Mouse (Mus musculus) liver, embryonic 14 days (tissue): ENCODE measurements around the gene Calu. TPM values are rescaled to one million over a fixed set of nuclear protein-coding genes. Genes with fewer than 3 reads are reported as not detected.

Experiments
- polyA plus RNA-seq: library from polyadenylated mRNA; depleted of rRNA; stranded (reverse); fragments of >200 nt; gene quantifications from 2 replicates; pipeline ENCODE4 v1.2.3, GENCODE M21; 2012; rRNA removed

Calu gene
- 52.8 and 56.2 TPM in 2 replicates for polyA plus RNA-seq

GRCm38 (mm10) chr6:29347665-29348370 lies at the start of gene Calu:
Gene Calu (plus strand): TSS chr6:29348069.

GRCm38 (mm10) chr6:29318879-29319278 lies 29.0 kb upstream of the Calu start, which contains the start of gene Fam71f1:
Gene Fam71f1 (plus strand): TSS chr6:29319140.

DNA sequence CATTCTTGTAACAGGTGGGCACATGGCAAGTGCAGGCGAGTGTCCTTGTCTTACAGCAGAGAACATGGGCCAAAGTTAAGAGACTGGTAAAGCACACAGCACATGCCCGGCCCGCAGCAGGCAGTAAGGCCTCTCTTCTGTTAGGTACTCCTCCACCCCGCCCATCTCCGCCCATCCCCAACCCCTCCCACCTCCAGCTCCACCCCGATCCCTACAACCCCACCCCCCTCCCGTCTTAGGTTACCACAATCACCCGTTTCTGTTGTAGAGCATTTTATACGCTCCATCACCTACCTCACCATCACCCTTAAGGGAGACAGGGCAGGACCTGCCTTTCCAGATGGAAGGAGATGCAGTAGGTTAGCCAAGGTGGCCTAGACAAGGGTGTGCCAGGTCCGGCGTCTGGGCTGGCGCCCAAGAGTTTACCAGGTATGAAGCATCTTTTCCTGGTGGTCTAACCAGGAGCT lies 40.2 kb downstream of the Calu start, which contains the start of gene Opn1sw:
Gene Opn1sw (minus strand): TSS at position 417 of the 467 bp plus-strand sequence.

DNA sequence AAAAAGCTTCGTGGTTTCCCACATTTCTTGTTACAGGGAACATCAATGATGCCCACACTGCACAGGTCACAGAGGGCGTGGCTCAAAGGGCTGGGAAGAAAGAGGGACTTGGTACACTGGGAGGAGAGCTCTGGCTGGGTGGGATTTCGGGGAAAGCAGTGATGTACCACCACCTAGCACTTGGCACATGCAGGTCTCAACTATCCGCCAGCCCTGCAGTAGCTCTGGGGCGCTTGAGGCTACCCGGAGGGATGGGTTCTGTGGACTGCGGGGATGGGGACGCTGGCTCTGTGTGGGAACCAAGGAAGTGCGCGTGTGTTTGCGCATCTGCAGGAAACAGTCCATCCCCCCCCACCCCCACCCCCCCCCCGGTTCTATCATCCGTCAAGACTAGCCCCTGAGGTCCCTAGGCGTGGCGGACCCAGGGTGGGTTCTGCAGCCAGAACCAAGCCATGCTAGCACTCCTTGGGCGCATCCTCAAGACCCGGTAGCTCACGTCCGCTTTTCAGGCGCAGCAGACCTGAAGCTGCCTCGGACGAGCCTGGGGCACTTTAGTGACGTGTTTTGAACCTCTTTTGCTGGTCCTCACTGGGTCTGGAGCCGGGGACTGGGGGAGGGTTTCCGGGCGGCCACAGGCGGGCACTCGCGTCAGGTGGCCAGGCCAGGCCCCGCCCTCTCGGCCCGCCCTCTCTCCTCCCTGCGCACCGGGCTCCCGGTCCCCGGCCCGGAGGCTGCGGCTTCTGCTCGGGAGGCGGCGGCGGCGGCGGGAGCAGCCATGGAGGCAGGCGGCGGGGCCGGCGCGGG lies 48.2 kb downstream of the Calu start, which contains the start of gene Ccdc136:
Gene Ccdc136 (plus strand): TSS at position 400 of the 804 bp plus-strand sequence.

Other genes starting within 250 kb of the Calu start
- gene Rbm28, start 183.1 kb upstream of the Calu start, polyA plus RNA-seq: 13.5 and 14.6 TPM in 2 replicates
- gene Prrt4, start 168.5 kb upstream of the Calu start, polyA plus RNA-seq: 0.01 and 0.05 TPM in 2 replicates
- 4.4 and 4.9 TPM in 2 replicates for gene Impdh1, start 131.7 kb upstream of the Calu start, polyA plus RNA-seq
- gene Hilpda, start 75.6 kb upstream of the Calu start, polyA plus RNA-seq: 10.2 and 12.2 TPM in 2 replicates
- 0.26 and 0.28 TPM in 2 replicates for gene Fam71f2, start 68.5 kb upstream of the Calu start, polyA plus RNA-seq
- not detected in 2 replicates for gene Fam71f1, start 28.9 kb upstream of the Calu start, polyA plus RNA-seq
- gene Opn1sw, start 40.4 kb downstream of the Calu start, polyA plus RNA-seq: not detected in 2 replicates
- gene Ccdc136, start 48.2 kb downstream of the Calu start, polyA plus RNA-seq: 0.22 and 0.26 TPM in 2 replicates
- 0.24 and 0.70 TPM in 2 replicates for gene Flnc, start 85.2 kb downstream of the Calu start, polyA plus RNA-seq
- gene Atp6v1f, start 119.6 kb downstream of the Calu start, polyA plus RNA-seq: 105 and 114 TPM in 2 replicates
- gene Atp6v1fnb, start 123.4 kb downstream of the Calu start, polyA plus RNA-seq: 0.07 TPM in 1 of 2 replicates, not detected in the other
- gene Kcp, start 159.9 kb downstream of the Calu start, polyA plus RNA-seq: 1.8 and 1.9 TPM in 2 replicates
- 4.6 and 6.2 TPM in 2 replicates for gene Irf5, start 178.6 kb downstream of the Calu start, polyA plus RNA-seq